Mouse (Mus musculus): ENCODE measurements around the gene AI464131. TPM values are rescaled to one million over a fixed set of nuclear protein-coding genes. Genes with fewer than 3 reads are reported as not detected.

Gene AI464131
- polyA plus RNA-seq, 1 experiment from 2014 or later: 19.5 TPM

GRCm38 (mm10) chr4:41513714-41514113 lies 10.8 kb upstream of the AI464131 start:
- Histone ChIP-seq H3K27ac (ENCODE audit: low read depth, low read length) (no peak overlapping the region), H3K9ac (ENCODE audit: low read depth, low read length) (no peak overlapping the region), H3K4me3 (ENCODE audit: low read length) (no peak overlapping the region), H3K4me2 (ENCODE audit: low read length) (0 out of 2 replicates have a peak overlapping the region, but pooled peaks have one; percentile 2), H3K36me3 (ENCODE audit: control insufficient read depth, insufficient read depth, low read length) (peaks cover 4% of the 10 kb centered on the region; the same call in 1 of the 2 replicates), H3K27me3 (replicated peaks; ENCODE audit: control insufficient read depth, insufficient read depth, low read length) (no peaks in the 10 kb centered on the region), H3K9me3 (ENCODE audit: control insufficient read depth, low read length) (no peaks in the 10 kb centered on the region), H3K4me1 (ENCODE audit: control insufficient read depth, insufficient read depth, low read depth, low read length) (peaks cover 8% of the 10 kb centered on the region)
- 0 out of 2 replicates have a peak, but pooled peaks have one; percentile 13 for ATAC-seq
- 27% methylated on average over 8 of the region's 8 CpGs for WGBS

GRCm38 (mm10) chr4:41513309-41513708 lies 10.4 kb upstream of the AI464131 start:
- no peaks in the 10 kb centered on the region; the same call in 1 of the 2 replicates for H3K36me3 ChIP-seq (ENCODE audit: control insufficient read depth, insufficient read depth, low read length)
- H3K4me2 ChIP-seq (ENCODE audit: low read length): 0 out of 2 replicates have a peak overlapping the region, but pooled peaks have one; percentile 2
- no peaks in the 10 kb centered on the region for H3K9me3 ChIP-seq (ENCODE audit: control insufficient read depth, low read length)
- no peak overlapping the region for H3K9ac ChIP-seq (ENCODE audit: low read depth, low read length)
- 22% methylated on average over 4 of the region's 4 CpGs for WGBS
- peaks cover 8% of the 10 kb centered on the region for H3K4me1 ChIP-seq (ENCODE audit: control insufficient read depth, insufficient read depth, low read depth, low read length)
- ATAC-seq: peak; percentile 73; the same call in 1 of the 2 replicates
- H3K27ac ChIP-seq (ENCODE audit: low read depth, low read length): no peak overlapping the region
- H3K4me3 ChIP-seq (ENCODE audit: low read length): no peak overlapping the region
- H3K27me3 ChIP-seq (replicated peaks; ENCODE audit: control insufficient read depth, insufficient read depth, low read length): no peaks in the 10 kb centered on the region

DNA sequence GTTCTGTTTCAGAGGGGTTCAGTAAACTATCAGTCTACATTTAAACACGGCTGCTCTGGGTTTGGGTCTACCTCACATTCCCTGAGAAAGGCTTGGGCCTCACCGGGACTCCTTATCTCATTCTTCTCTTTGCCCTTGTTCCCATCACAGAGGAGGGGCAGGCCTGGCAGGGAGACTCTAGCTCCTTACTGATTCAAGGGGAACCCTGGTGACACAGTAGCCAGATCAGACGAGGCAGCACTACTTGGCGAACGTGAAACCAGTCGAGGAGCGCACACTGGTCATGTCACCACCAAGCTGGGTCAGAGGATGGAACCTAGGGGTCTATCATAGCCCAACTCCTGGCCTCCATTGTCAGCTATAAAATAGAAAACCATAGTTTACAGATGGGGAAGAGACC lies 5.1 kb upstream of the AI464131 start:
- ATAC-seq: no peak
- 46% methylated on average over 7 of the region's 7 CpGs for WGBS

GRCm38 (mm10) chr4:41507326-41507924 lies 4.5 kb upstream of the AI464131 start:
- H3K9ac ChIP-seq (ENCODE audit: low read depth, low read length): peak overlapping the region; percentile 75
- no peaks in the 10 kb centered on the region for H3K27me3 ChIP-seq (replicated peaks; ENCODE audit: control insufficient read depth, insufficient read depth, low read length)
- no peaks in the 10 kb centered on the region for H3K36me3 ChIP-seq (ENCODE audit: control insufficient read depth, insufficient read depth, low read length)
- H3K4me3 ChIP-seq (ENCODE audit: low read length): peak overlapping the region; percentile 47
- peak overlapping the region; percentile 62; the same call in 1 of the 2 replicates for H3K27ac ChIP-seq (ENCODE audit: low read depth, low read length)
- peak; percentile 45 for ATAC-seq
- WGBS: 3% methylated on average over 22 of the region's 22 CpGs
- peak overlapping the region; percentile 72 for H3K4me2 ChIP-seq (ENCODE audit: low read length)
- H3K9me3 ChIP-seq (ENCODE audit: control insufficient read depth, low read length): no peaks in the 10 kb centered on the region
- peaks cover 11% of the 10 kb centered on the region for H3K4me1 ChIP-seq (ENCODE audit: control insufficient read depth, insufficient read depth, low read depth, low read length)

More for the DNA sequence above, 5.1 kb upstream of the AI464131 start:
- Histone ChIP-seq H3K4me1 (ENCODE audit: control insufficient read depth, insufficient read depth, low read depth, low read length) (peaks cover 11% of the 10 kb centered on the region; the same call in 1 of the 2 replicates), H3K9ac (ENCODE audit: low read depth, low read length) (no peak overlapping the region), H3K36me3 (ENCODE audit: control insufficient read depth, insufficient read depth, low read length) (no peaks in the 10 kb centered on the region), H3K4me3 (ENCODE audit: low read length) (no peak overlapping the region), H3K27me3 (replicated peaks; ENCODE audit: control insufficient read depth, insufficient read depth, low read length) (no peaks in the 10 kb centered on the region), H3K4me2 (ENCODE audit: low read length) (no peak overlapping the region), H3K27ac (ENCODE audit: low read depth, low read length) (no peak overlapping the region), H3K9me3 (ENCODE audit: control insufficient read depth, low read length) (no peaks in the 10 kb centered on the region)

DNA sequence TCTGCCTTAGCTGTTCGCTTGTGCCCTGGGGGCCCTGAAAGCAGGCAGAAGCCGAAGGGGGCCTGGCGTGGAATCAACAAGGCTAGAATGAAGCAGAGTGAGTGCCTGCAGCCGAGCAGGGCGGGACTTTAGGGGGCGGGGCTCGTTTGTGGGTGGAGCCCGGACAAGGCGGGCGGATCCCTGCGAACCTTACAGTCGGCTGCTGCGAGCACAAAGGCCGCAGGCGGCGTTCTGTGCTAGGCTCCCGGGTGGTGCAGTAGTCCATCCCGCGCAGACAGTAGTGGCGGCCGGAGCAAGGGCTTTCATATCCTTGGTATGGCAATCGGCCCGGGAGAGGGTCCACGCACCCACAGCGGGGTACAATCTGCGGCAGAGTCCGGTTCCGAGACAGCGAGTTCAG lies 4.0 kb upstream of the AI464131 start:
- Histone ChIP-seq H3K4me1 (ENCODE audit: control insufficient read depth, insufficient read depth, low read depth, low read length) (peaks cover 11% of the 10 kb centered on the region), H3K27me3 (replicated peaks; ENCODE audit: control insufficient read depth, insufficient read depth, low read length) (no peaks in the 10 kb centered on the region), H3K9me3 (ENCODE audit: control insufficient read depth, low read length) (no peaks in the 10 kb centered on the region), H3K4me2 (ENCODE audit: low read length) (peak overlapping the region; percentile 72), H3K4me3 (ENCODE audit: low read length) (peak overlapping the region; percentile 47), H3K27ac (ENCODE audit: low read depth, low read length) (peak overlapping the region; percentile 62; the same call in 1 of the 2 replicates), H3K36me3 (ENCODE audit: control insufficient read depth, insufficient read depth, low read length) (no peaks in the 10 kb centered on the region), H3K9ac (ENCODE audit: low read depth, low read length) (peak overlapping the region; percentile 75)
- peak; percentile 79 for ATAC-seq
- WGBS: under 1% methylated on average over 29 of the region's 29 CpGs

DNA sequence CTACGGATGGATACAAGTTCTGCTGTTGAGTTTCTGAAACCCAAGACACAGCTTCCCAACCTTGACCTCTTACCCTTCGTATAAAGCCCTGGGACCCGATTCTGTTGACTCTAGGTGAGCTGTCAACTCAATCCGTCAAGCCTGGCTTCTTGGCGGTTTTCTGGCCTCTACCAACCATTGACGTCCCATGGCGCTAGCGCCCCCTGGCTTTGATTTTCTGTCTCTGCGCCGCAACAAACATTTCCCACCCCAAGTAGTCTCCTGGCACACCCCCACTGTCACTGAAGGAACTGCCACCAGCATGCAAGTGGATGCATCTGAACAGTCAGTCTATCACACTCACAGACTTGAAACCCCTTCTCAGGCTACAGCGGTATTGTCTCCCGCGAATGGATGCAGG lies 3.3 kb upstream of the AI464131 start:
- no peak for ATAC-seq
- Histone ChIP-seq H3K9ac (ENCODE audit: low read depth, low read length) (no peak overlapping the region), H3K4me1 (ENCODE audit: control insufficient read depth, insufficient read depth, low read depth, low read length) (peaks cover 11% of the 10 kb centered on the region), H3K9me3 (ENCODE audit: control insufficient read depth, low read length) (no peaks in the 10 kb centered on the region), H3K27ac (ENCODE audit: low read depth, low read length) (peak overlapping the region; percentile 62; the same call in 1 of the 2 replicates), H3K4me3 (ENCODE audit: low read length) (peak overlapping the region; percentile 47; the same call in 1 of the 2 replicates), H3K27me3 (replicated peaks; ENCODE audit: control insufficient read depth, insufficient read depth, low read length) (peaks cover under 1% of the 10 kb centered on the region; the same call in 1 of the 2 replicates), H3K36me3 (ENCODE audit: control insufficient read depth, insufficient read depth, low read length) (no peaks in the 10 kb centered on the region), H3K4me2 (ENCODE audit: low read length) (peak overlapping the region; percentile 72)
- WGBS: 9% methylated on average over 13 of the region's 13 CpGs

- no peak overlapping the region for H3K27ac ChIP-seq (ENCODE audit: low read depth, low read length)
- no peak overlapping the region for H3K4me2 ChIP-seq (ENCODE audit: low read length)
- no peak overlapping the region for H3K9ac ChIP-seq (ENCODE audit: low read depth, low read length)
- H3K36me3 ChIP-seq (ENCODE audit: control insufficient read depth, insufficient read depth, low read length): no peaks in the 10 kb centered on the region
- H3K9me3 ChIP-seq (ENCODE audit: control insufficient read depth, low read length): no peaks in the 10 kb centered on the region
- H3K27me3 ChIP-seq (replicated peaks; ENCODE audit: control insufficient read depth, insufficient read depth, low read length): peaks cover 10% of the 10 kb centered on the region; the same call in 1 of the 2 replicates
- no peak overlapping the region for H3K4me3 ChIP-seq (ENCODE audit: low read length)
- no peak for ATAC-seq
- peaks cover 11% of the 10 kb centered on the region for H3K4me1 ChIP-seq (ENCODE audit: control insufficient read depth, insufficient read depth, low read depth, low read length)
- 57% methylated on average over 11 of the region's 11 CpGs for WGBS
These were observed 2.3 kb upstream of the AI464131 start for GRCm38 (mm10) chr4:41505131-41505551.

DNA sequence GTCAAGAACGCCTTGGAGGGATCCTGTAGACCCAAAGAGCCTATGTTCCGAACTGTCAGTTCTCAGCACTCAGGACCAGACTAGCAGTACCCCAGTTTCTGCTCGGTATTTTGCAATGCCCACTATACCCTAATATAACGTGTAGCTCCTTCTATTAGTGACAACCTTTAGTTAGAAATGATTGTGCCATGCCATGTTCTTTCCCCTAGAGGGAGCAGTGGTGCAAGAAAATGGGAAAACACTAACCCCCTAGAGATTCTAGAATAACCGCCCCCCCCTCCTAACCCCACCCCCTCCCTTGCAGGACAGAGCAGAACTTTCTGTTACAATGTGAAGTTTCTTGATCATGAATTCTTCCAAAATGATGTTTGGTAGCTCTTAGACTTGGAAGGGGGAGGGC lies 1.4 kb upstream of the AI464131 start:
- no peak overlapping the region for H3K4me3 ChIP-seq (ENCODE audit: low read length)
- peaks cover 12% of the 10 kb centered on the region for H3K4me1 ChIP-seq (ENCODE audit: control insufficient read depth, insufficient read depth, low read depth, low read length)
- no peaks in the 10 kb centered on the region for H3K9me3 ChIP-seq (ENCODE audit: control insufficient read depth, low read length)
- H3K4me2 ChIP-seq (ENCODE audit: low read length): no peak overlapping the region
- no peak overlapping the region for H3K27ac ChIP-seq (ENCODE audit: low read depth, low read length)
- no peaks in the 10 kb centered on the region for H3K36me3 ChIP-seq (ENCODE audit: control insufficient read depth, insufficient read depth, low read length)
- WGBS: 70% methylated on average over 5 of the region's 5 CpGs
- no peak for ATAC-seq
- peaks cover 15% of the 10 kb centered on the region; the same call in 1 of the 2 replicates for H3K27me3 ChIP-seq (replicated peaks; ENCODE audit: control insufficient read depth, insufficient read depth, low read length)
- no peak overlapping the region for H3K9ac ChIP-seq (ENCODE audit: low read depth, low read length)

- Histone ChIP-seq H3K27ac (ENCODE audit: low read depth, low read length) (peak overlapping the region; percentile 45; the same call in 1 of the 2 replicates), H3K4me2 (ENCODE audit: low read length) (peak overlapping the region; percentile 62), H3K9me3 (ENCODE audit: control insufficient read depth, low read length) (no peaks in the 10 kb centered on the region), H3K27me3 (replicated peaks; ENCODE audit: control insufficient read depth, insufficient read depth, low read length) (peaks cover 24% of the 10 kb centered on the region), H3K4me3 (ENCODE audit: low read length) (peak overlapping the region; percentile 42), H3K9ac (ENCODE audit: low read depth, low read length) (peak overlapping the region; percentile 59), H3K4me1 (ENCODE audit: control insufficient read depth, insufficient read depth, low read depth, low read length) (peaks cover 28% of the 10 kb centered on the region), H3K36me3 (ENCODE audit: control insufficient read depth, insufficient read depth, low read length) (no peaks in the 10 kb centered on the region)
- WGBS: 9% methylated on average over 20 of the region's 20 CpGs
- ATAC-seq: peak; percentile 16
These were observed 520 bp downstream of the AI464131 start for GRCm38 (mm10) chr4:41502171-41502940.
